Mouse (Mus musculus): ENCODE measurements around the gene Rora.

The Rora gene

DNA sequence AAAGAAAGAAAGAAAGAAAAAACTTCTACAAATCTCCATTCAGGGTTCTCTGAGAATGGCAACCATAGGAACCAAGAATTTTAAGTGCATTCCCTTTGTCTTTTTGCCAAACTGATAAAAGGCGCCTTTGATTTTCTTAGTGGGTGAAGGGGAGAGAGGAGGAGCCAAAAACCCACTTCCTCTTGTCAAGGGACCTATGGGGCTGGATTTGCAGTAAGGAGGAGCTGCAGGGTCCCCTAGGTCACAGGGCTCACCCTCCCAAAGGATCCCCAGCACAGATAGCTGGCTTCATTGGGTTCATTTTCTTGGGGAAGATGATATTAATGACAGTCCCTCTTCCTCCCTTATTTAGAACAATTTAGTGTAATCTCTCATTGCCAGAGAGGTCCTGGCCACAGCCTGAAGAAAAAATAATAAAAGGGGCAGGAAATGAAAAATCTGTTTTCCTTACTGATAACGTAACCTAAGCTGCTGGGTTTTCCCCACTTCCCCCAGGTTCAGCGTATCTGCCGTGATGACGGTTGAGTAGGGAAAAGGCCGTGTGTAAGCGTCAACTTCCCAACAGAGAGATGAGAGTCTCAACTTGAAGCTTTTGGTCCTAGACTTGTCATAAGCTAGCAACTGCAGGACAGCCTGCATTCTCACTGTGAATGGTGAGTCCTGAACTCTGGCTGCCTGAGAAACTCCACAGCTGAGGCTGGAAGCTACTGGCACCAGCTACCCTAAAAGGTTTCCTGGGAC, 511.7 kb downstream of the Rora start:
- in situ Hi-C loops (cut with MboI; ENCODE audit: unreplicated experiment in 2 of 2) = no loop called here

DNA sequence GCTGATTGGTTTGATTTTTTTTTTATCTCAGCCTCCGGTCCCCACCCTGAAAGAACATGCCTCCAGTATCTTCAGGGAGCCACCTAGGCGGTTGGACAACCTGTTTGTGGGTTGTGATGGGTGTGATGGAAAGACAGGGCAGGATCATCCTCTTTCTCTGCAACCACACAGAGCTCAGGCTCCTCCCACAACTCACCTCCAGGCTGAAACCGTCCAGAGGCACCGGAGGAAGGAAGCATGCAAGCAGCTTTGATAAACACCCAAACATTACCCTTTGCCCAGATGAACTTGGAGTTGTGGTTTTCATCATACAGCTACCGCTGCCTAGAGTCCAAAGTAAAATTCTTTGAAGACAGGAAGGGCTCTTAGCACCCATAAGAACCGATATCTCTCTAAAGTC, 520.5 kb downstream of the Rora start:
- in situ Hi-C loops (cut with MboI; ENCODE audit: unreplicated experiment in 2 of 2) = no loop called here

DNA sequence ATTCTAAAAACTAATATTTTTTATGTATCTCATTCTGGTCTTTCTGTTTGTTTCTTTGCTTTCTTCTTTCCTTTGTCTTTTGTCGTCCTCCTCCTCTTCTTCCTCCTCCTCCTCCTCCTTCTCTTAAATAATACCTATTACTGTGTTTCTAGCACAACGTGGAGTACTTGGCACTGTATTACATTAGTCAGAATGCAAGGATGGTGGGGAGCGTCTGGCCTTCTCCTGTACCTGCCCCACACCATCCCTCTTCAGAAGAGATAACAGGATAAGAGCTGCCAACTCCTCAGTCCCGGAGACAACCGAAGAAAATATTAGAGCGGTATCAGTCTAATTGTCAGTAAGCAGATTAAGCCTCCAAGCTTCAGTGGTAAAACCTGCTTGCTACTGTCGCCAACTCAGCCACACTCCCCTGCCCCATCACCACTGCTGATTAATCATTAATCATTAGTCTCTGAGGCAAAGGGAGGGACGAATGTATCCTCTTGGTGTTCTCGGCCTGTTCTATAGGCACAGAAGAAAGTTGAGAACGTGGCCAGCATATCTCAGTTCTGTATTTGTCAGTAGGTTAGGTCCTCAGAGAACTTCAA, 521.0 kb downstream of the Rora start:
- in situ Hi-C loops (cut with MboI; ENCODE audit: unreplicated experiment in 2 of 2) = no loop called here

DNA sequence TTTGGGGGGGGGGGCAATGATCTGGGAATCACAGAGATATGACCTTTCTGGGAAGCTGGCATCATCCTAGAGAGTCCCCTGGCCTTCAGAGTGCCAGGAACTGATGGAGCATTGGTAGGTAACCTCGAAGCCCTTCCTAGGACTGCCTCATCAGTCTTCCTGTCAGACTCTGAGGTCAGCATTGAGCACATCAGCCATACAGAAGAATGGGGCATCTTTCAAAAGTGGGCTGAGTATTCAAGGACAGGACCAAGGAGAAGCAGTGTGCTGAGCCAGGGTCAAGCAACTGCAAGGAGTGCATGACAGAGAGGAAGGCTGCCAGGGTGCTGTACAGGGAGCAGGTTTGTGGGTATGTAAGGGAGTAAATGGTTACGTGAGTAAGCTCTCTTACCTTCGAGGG, 523.4 kb downstream of the Rora start:
- in situ Hi-C loops (cut with MboI; ENCODE audit: unreplicated experiment in 2 of 2) = no loop called here

DNA sequence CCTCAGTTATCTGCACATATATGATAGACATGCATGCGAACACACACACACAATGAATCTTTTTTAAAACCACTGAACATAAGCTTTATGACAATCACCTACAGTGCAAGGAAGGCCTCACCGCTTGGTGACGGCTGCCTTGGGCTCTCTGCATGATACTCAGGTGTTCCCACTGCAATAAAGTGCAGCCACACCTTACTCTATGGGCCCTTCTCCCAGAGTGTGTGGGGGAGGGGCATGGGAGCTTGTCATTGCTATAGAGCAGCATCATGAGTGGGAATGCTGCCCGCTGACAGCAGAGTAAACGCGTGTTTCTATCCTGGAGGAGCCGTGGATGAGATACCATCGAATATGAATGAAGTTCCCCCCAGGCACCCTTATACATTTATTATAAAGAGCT, 525.6 kb downstream of the Rora start:
- in situ Hi-C loops (cut with MboI; ENCODE audit: unreplicated experiment in 2 of 2) = no loop called here

DNA sequence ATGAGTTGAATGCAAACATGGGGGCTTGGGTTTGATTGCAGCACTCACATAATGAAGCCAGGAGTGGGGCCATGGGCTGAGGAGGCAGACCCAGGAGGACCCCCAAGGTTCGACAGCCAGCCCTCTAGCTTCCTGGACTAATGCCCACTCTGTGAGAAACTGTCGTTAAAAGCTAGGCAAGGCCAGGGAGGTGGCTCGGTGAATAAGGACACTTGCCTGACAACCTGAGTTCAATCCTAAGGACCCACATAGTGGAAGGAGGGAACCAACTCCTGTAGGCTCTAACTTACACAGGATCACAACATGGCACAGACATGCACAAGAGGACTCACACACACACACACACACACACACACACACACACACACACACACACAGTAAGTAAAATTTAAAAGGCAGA, 527.4 kb downstream of the Rora start:
- in situ Hi-C loops (cut with MboI; ENCODE audit: unreplicated experiment in 2 of 2) = no loop called here

DNA sequence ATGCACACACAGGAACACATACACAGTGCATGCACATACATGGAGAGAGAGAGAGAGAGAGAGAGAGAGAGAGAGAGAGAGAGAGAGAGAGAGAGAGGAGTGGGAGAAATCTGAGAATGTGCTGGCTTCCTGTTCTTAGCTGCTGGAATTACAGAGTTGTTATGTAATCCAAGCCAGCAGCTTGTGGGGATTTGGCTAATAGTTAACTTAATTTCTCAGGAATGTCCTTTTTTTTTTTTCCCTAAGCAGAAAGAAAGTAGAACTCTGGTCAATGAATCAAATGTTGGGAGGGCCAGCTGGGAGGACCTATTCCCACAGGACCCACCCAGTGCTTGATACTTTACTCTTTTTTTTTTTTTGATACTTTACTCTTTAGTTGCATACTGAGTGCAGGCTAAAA, 527.8 kb downstream of the Rora start:
- in situ Hi-C loops (cut with MboI; ENCODE audit: unreplicated experiment in 2 of 2) = no loop called here

DNA sequence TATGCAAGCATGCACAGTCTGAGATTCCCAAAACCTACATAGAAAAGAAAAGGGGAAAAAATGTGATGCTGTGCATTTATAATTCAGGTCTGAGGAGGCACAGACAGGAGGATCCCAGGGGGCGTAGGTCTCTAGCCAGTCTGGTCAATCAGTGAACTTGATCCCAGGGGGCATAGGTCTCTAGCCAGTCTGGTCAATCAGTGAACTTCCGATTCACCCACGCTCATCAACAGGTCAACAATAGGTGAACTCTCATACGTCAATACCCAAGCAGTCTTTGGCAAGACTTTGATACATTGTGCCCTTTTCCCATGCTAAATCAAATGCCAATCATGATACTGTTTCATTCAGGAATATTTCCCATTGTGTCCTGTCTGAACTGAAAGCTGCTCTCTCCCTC, 530.3 kb downstream of the Rora start:
- in situ Hi-C loops (cut with MboI; ENCODE audit: unreplicated experiment in 2 of 2) = no loop called here

DNA sequence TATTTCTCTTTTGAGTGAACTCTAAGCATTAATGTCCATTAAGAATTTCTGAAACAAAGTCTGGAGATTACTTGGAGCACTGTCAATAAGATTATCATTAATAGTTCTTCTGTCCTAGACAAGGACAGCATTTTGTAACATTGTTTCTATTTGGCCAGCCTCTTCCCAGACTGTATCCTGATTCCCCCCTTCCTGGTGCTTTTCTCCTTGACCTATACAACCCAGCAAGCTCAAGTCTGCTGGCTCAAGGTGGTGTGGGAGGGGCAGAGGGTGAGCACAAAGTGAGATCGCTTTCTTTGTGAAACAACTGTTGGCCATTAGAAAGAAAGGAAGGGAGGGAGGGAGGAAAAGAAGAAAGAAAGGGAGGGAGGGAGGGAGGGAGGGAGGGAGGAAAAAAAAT, 537.1 kb downstream of the Rora start:
- in situ Hi-C loops (cut with MboI; ENCODE audit: unreplicated experiment in 2 of 2) = no loop called here

DNA sequence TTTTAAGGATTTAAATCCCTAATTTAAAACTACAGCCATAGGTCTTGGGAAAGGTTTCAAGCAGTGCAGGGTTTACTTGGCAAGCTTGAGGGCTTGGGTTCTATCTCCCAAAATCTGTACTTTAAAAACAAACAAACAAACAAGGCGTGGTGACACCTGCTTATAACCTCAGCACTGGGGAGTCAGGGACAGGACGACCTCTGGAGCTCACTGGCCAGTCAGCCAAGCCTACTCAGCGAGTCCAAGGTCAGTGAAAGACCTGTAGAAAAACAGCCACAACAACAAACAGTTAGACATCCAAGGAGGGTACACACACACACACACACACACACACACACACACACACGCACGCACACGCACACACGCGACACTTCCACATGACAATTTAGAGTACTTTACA, 538.9 kb downstream of the Rora start:
- in situ Hi-C loops (cut with MboI; ENCODE audit: unreplicated experiment in 2 of 2) = no loop called here

DNA sequence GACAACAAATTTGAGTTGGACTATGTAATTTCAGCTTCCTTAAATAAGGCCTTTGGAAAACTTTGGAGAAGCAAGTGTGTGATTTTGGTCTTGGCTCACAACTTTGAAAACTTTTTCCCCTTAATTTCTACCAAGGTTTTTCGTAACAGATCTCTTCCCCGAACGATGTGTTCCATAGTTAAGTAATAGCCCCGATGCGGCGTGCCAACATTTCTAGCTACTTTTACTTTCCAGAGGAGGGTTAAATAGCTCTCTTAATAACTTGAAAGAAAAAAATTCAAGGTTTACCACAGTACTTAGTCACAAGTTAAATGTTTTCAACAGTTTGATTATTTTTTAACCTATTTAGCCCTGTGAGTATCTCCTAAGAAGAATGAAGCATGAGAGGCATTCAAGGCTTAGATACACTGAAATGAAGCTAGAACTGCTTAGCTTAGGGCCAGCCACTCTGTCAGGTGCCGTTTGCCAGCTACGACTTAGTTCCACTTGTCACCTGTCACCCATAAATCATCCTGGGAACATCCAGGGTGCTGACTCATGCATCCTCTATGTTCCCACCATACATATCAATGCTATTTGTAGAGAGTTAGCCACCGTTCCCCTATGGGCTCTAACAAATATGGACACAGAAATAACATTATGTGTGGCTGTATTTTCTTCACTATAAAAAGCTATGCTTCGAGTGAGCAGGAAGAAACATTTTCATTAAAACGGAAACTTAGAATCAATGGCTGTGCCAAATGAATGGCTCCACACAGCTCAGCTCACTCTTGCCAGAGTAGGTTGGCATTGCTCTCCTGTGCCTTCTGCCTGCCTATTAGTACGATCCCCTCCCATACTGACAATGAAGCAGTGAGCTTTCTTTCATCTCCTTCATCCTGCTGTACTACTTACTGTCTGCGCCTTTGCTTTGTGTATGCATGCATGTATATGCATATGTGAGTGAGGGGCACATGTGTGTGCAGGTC, 541.3 kb downstream of the Rora start:
- in situ Hi-C loops (cut with MboI; ENCODE audit: unreplicated experiment in 2 of 2) = no loop called here

DNA sequence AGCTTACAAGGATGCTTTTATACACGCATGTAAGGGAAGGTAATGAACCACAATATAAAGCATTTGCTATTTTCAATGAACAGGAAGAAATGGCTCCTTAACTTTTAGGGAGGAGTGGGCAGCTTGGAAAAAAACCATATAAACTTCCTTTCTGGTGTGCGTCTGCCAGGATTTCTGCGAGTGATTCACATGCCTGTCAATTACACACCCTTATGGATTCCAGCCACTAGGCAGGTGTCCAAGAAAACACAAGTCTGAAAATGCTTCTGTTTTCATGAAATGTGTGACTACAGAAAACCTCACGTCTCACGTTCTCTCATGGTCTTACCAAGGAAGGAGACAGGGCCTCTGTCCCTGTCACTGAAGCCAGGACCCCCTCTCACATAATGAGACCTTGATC, 560.2 kb downstream of the Rora start:
- in situ Hi-C loops (cut with MboI; ENCODE audit: unreplicated experiment in 2 of 2) = no loop called here

DNA sequence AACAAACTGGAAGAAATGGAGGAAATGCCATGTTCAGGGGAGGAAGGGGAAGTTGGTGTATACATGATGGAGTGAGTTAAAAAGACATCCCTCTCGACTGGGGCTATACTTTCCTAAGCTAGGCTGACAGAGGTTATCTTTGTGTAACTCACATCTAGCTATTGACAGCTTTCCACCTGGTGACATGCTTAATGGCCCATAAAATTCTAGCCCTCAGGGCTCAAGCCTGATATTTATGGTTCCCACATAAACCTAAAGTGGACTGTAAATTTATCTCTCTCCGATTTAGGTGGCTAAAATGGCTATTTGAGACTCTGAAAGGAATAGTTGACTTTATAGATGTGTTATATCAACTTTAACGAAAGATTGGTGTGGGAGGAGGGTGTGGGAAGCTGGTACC, 571.3 kb downstream of the Rora start:
- in situ Hi-C loops (cut with MboI; ENCODE audit: unreplicated experiment in 2 of 2) = no loop called here

DNA sequence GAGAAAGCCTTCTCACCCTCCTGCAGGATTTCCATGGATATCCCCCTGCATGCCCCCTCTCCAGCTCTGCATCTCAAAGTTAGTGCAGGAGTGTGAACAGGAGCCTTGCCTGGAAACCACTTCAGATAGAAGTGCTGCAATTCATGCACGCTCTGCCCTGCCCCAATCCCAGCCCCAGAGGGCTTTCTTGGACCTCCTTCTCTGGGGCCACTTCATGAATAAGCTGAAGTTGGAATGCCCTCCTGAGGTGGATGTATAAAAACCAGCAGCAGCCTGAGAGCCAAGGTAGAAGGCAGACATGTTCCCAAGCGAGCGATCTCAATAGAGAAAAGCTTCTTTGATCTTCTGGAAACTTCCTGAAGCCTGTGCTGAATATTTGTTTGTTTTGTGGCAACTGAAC, 572.8 kb downstream of the Rora start:
- in situ Hi-C loops (cut with MboI; ENCODE audit: unreplicated experiment in 2 of 2) = no loop called here

DNA sequence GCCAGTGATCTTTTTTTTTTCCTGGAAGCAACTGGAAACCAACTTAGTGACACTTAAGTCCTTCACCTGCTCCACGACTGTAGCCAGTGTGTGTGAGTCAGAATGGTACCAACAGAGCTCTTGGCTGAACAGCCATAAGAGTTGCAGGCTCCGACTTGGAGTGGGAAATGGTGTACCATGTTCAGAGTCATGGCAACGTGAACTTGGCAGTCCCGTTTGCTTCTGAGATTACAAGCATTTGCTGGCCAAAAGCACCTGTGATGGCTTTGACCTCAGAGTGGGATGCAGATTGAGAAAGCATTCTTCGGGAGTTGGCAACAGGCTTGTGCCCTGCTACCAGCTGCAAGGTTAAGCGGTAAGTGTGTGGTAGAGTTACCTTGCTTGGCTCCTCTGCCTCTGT, 574.2 kb downstream of the Rora start:
- in situ Hi-C loops (cut with MboI; ENCODE audit: unreplicated experiment in 2 of 2) = no loop called here

DNA sequence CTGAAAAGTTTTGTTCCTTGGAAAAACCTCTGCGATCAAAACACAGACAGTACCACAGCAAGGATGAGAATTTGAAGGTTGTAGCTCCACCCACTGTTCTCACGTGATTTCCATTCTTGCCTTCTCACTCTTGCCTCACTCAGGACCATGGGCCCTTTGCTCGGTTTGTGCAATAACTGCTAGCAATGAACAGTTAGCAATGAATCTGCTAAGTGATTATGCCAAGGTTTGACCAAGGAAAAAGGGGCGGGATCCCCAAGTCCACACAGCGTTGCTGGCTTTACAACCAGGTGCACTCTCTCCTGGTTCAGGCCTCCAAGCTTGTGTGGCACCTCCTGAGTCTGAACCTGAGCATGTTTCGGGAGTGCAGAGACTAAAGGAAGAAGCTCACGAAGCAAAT, 576.3 kb downstream of the Rora start:
- in situ Hi-C loops (cut with MboI; ENCODE audit: unreplicated experiment in 2 of 2) = no loop called here

DNA sequence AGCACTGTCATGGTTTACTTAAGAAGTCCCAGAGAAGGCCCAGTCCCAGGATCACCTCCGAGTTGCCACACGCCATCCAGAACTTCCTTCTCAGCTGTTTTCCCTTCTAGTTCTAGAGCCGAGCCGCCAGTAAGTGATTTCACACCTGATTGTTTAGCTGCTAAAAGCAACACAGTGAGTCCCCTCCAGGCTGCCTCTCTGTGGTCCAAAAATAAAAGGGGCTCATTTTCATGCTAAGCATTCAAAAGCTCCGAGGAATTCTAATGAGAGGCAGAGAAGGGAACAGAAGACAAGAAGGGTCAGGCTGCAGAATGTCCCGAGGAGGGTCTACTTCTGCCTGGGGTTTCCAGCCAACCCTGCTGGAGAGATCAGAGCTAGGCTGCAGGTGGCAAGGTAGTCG, 580.9 kb downstream of the Rora start:
- in situ Hi-C loops (cut with MboI; ENCODE audit: unreplicated experiment in 2 of 2) = no loop called here

DNA sequence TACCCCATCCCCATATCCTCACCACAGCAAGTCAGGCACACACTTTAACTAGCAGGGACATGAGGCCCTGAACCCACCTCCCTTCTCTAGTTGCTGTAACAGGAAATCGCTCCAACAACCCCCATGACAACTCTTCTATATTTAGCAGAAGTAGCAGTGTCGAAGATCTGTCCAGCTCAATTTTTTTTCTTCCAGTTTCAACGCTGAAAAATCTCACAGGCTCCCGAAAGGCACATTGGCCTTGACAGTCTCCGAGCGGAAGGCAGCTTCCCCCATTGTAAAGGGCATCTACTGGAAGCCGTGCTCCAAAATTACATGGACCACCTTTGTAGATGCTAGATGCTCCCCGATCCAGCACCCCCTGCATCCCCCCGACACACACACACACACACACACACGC, 583.7 kb downstream of the Rora start:
- in situ Hi-C loops (cut with MboI; ENCODE audit: unreplicated experiment in 2 of 2) = no loop called here

DNA sequence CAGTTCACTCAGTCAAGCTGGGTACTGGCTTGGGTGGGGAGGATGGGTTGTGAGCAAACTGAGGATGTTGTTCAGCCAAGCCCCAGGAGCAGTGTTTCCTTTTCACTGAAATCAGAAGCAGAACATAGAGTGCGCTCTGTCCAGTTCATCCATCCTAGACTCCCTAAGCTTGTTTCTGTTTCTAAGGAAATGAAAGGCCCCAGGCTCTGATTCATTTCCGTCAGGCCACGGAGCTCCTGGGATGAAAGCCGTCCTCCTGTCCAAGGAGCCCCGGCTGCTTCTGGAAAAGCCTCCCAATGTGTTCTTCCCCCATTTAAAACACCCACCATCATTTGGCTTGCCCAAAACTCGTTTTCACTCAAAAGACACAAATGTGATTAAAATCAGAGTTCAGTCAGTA, 589.0 kb downstream of the Rora start:
- in situ Hi-C loops (cut with MboI; ENCODE audit: unreplicated experiment in 2 of 2) = no loop called here

DNA sequence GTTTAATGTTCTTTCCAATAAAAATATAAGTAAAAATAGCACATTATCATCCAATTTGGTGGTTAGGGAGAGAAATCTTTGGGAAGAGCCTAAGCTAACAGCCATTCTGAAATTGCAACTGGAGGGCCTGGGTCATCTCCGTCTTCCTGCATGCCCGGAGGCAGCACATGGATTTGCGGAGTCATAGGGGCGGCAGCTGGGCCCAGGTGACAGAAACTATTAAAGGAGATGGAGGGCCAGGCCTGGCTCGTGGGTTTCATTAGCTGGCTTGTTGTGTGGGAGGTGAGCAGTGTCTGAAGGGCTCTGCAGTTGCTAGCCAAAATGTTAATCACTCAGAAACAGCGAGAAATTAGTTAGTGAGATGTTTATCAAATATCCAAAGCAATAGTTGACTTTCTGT, 590.0 kb downstream of the Rora start:
- in situ Hi-C loops (cut with MboI; ENCODE audit: unreplicated experiment in 2 of 2) = no loop called here

DNA sequence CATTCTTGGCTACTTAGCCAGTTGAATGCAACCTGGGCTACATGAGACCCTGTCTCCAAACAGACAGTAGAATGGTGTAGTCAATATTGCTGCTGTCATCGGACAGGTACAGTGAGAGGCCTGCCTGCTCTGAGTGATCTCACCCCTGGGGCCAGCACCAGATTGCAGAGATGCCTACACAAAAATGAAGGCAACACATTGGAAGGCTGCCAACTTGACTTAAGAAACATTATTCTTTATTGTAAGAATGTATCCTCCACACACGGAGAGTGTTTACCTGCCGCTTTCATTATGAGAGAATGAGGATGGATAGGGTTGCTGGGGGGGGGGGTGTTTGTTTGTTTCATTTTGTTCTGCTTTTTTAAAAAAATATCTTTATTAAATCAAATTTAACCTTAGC, 592.6 kb downstream of the Rora start:
- in situ Hi-C loops (cut with MboI; ENCODE audit: unreplicated experiment in 2 of 2) = no loop called here

DNA sequence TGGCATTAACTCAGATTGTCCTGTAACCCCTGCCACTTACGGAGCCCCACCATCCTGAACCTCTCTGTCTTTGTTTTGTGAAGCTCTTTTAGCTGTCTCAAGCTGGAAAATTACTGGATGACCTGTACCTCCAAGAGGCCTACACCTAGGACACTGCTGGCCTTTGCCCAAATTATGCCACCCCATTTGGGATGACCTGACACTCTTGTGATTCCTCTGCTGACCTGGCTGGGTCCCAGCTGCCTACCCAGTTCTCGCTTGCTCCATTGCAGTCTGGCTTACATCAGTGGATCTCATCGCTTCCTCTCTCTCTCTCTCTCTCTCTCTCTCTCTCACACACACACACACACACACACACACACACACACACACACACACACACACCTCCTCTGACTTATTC, 596.0 kb downstream of the Rora start:
- in situ Hi-C loops (cut with MboI; ENCODE audit: unreplicated experiment in 2 of 2) = no loop called here

Measured in v-Abl transformed pro-B cells (cell line).